Mouse (Mus musculus): ENCODE data around the gene Sry. TPM values are rescaled to one million over a fixed set of nuclear protein-coding genes. Genes with fewer than 3 reads are reported as not detected.

Sry gene
- total RNA-seq (2014; rRNA removed): not detected in 2 replicates
- polyA plus RNA-seq (2015; fragmentation: Nextera tagmentation; extraction: Ambion mirVana): not detected in 2 replicates

- no peak for TF ChIP-seq CTCF (IDR thresholded peaks at IDR 0.05)
- no peak within 1 kb of the TSS for H3K9ac ChIP-seq (replicated peaks; ENCODE audit: low read length, poor library complexity, severe bottlenecking)
- no peaks in the 10 kb centered on the region for H3K36me3 ChIP-seq (ENCODE audit: insufficient read depth, low read length)
- no peaks in the 10 kb centered on the region for H3K4me1 ChIP-seq (ENCODE audit: insufficient read depth, low read length)
- no peak within 1 kb of the TSS for H3K27ac ChIP-seq (ENCODE audit: low read depth, low read length)
- no peak within 1 kb of the TSS for H3K4me2 ChIP-seq (ENCODE audit: low read depth, low read length, poor library complexity, severe bottlenecking)
- DNase-seq (ENCODE audit: low spot score): no peak
- no peaks in the 10 kb centered on the region for H3K9me3 ChIP-seq (ENCODE audit: low read length)
- no peak for ATAC-seq (ENCODE audit: low FRiP score)
- H3K27me3 ChIP-seq (ENCODE audit: insufficient read depth, low read length): no peaks in the 10 kb centered on the region
- WGBS: 37% methylated on average over 2 of the region's 2 CpGs
- H3K4me3 ChIP-seq (ENCODE audit: low read depth, low read length): no peak within 1 kb of the TSS
Observed at GRCm38 (mm10) chrY:2663558-2663957, at the start of gene Sry. Gene Sry, minus strand, starts transcription at chrY:2663658.

Other genes with a start within 250 kb of the Sry start
- not detected in 2 replicates for gene H2al2c, start 64.6 kb downstream of the Sry start, total RNA-seq (2014; rRNA removed)
- not detected in 2 replicates for gene H2al2c, start 64.6 kb downstream of the Sry start, polyA plus RNA-seq (2015; fragmentation: Nextera tagmentation; extraction: Ambion mirVana)
- gene H2al2b, start 57.0 kb upstream of the Sry start, total RNA-seq (2014; rRNA removed): not detected in 2 replicates
- not detected in 2 replicates for gene H2al2b, start 57.0 kb upstream of the Sry start, polyA plus RNA-seq (2015; fragmentation: Nextera tagmentation; extraction: Ambion mirVana)
- not detected in 2 replicates for gene Gm4064, start 132.5 kb upstream of the Sry start, total RNA-seq (2014; rRNA removed)
- not detected in 2 replicates for gene Gm4064, start 132.5 kb upstream of the Sry start, polyA plus RNA-seq (2015; fragmentation: Nextera tagmentation; extraction: Ambion mirVana)
- gene Rbmy, start 167.0 kb upstream of the Sry start, total RNA-seq (2014; rRNA removed): not detected in 2 replicates
- gene Rbmy, start 167.0 kb upstream of the Sry start, polyA plus RNA-seq (2015; fragmentation: Nextera tagmentation; extraction: Ambion mirVana): not detected in 2 replicates
- not detected in 2 replicates for gene Gm10256, start 167.0 kb upstream of the Sry start, total RNA-seq (2014; rRNA removed)
- not detected in 2 replicates for gene Gm10256, start 167.0 kb upstream of the Sry start, polyA plus RNA-seq (2015; fragmentation: Nextera tagmentation; extraction: Ambion mirVana)
- not detected in 2 replicates for gene Gm10352, start 237.3 kb upstream of the Sry start, total RNA-seq (2014; rRNA removed)
- 0.33 TPM in 1 of 2 replicates, not detected in the other for gene Gm10352, start 237.3 kb upstream of the Sry start, polyA plus RNA-seq (2015; fragmentation: Nextera tagmentation; extraction: Ambion mirVana)

Measured in midbrain, postnatal 0 days (tissue).